Mouse (Mus musculus) left cerebral cortex, adult 2 months (tissue): ENCODE measurements around the gene Gm37419. TPM values are rescaled to one million over a fixed set of nuclear protein-coding genes. Genes with fewer than 3 reads are reported as not detected.

ENCODE experiments used
- DNase-seq, 2 experiments: peaks; one replicate each; pipeline ENCODE4 v3.0.0; 2021 to 2022; ENCODE audit warnings: low spot score in 2 of 2, mixed read lengths in 1 of 2; ENCODE audit errors: extremely low spot score in 1 of 2
- H3K27ac ChIP-seq: fragments of 200-600 bp; 2 replicates; pipeline ENCODE4 v1.8.1; 2022
- H3K4me3 ChIP-seq: fragments of 200-600 bp; 2 replicates; pipeline ENCODE4 v1.8.1; 2022
- CTCF ChIP-seq: fragments of 200-600 bp; IDR thresholded peaks from 2 replicates; pipeline ENCODE4 v1.8.1; 2022; ENCODE audit warnings: antibody characterized with exemption, mild to moderate bottlenecking, moderate library complexity
- intact Hi-C: fragments of 180-260 bp; cut with DNase I; formaldehyde crosslinking; loops from one replicate; pipeline ENCODE4 v1.15.1; 2025
- total RNA-seq, 2 experiments: library from RNA; stranded (reverse); gene quantifications; 2 replicates each; pipeline ENCODE4 v1.2.3; 2021

Gm37419 gene
- total RNA-seq, 2 experiments from 2014 or later: not detected

DNA sequence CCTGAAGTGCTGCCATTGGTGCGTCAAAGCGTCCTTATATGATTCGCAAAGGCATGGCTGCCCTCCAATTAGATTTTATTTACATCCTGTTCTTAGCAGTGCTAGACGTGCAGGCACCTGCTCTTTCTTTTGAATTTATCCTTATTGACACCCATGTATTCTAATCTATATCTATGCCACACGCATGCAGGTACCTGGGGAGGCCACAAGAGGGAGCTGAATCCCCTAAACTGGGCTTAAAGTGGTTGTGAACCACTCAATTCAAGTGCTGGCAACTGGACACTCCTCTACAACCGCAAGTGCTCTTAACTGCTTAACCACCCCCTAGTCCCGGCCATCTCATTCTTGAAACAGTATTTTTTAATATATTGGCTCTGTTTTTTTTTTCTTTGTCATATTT is 21.0 kb upstream of the Gm37419 start:
- no peak overlapping the region for H3K27ac ChIP-seq

DNA sequence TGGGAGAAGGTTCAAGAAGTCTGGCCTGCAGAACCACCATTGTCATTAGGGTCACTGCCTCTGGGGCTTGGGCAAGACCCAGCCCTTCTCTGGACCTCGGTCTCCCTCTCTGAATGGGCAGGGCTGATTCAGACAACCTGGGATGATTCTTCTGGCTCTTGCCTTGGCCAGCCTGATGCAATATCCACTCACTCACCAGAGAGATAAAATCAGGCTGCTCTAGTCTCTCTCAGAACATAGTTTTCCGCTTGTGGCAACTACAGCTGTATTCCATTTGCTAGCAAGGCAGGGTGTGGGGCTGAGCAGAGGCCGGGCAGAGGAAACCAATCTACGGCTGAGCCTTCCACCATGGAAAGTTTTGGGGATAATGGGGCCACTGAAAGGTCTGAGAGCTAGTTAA is 19.4 kb upstream of the Gm37419 start:
- DNase-seq: no peak
- H3K4me3 ChIP-seq: no peak overlapping the region
- TF ChIP-seq CTCF: no peak
- intact Hi-C loops: no loop called here
- no peak overlapping the region for H3K27ac ChIP-seq

More for the DNA sequence above, 21.0 kb upstream of the Gm37419 start:
- TF ChIP-seq CTCF: peak; percentile 47
- intact Hi-C loops: no loop called here
- no peak for DNase-seq
- no peak overlapping the region for H3K4me3 ChIP-seq

DNA sequence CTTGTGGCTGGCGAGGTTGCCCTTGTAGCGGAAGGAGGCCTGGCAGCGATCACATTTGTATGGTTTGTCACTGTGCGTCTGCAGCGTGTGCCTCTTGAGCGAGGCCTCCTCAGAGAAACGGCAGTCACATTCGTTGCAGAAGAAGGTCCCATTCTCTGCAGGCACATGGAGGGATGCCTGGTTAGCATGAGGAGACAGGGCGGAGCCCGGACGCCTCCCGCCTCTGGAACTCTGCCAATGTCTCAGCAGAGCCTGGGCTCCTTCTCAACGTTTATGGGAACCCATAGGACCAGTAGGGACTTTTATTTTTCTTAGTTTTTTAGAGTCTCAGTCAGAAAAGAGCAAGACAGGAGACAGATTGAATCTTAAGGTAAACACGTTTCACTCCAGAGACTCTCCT is 18.4 kb upstream of the Gm37419 start:
- intact Hi-C loops: no loop called here
- no peak for DNase-seq
- TF ChIP-seq CTCF: no peak
- H3K4me3 ChIP-seq: no peak overlapping the region
- no peak overlapping the region for H3K27ac ChIP-seq

DNA sequence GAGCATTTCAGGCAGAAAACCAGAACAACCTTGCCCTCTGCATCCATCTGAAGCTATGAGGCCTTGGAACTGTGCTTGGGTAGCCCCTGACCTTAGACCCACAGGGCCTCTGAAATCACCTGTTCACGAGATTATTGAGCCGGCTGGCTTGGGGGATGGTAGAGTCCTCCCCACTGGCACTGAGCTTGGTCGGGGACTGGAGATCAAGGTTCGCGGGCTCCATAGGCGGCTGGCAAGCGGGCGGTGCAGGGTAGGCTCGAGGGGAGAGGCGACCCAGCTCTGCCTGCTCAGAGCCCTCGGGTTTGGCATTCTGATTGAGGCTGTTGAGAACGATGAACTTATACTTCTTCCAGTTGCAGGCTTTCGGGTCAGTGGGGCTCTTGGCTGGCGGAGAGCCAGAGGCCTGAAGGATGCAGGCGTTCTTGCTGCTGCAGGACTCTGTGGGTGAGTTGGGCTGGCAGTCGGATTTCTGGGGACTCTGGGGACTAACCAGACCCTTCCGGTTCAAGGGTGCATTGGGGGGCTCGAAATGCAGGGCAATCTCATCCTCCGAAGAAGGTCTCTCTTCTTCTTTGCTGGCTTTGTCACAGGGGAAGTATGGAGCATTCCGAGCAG is 16.0 kb upstream of the Gm37419 start:
- intact Hi-C loops: no loop called here
- DNase-seq: no peak
- H3K4me3 ChIP-seq: no peak overlapping the region
- H3K27ac ChIP-seq: no peak overlapping the region
- TF ChIP-seq CTCF: no peak

DNA sequence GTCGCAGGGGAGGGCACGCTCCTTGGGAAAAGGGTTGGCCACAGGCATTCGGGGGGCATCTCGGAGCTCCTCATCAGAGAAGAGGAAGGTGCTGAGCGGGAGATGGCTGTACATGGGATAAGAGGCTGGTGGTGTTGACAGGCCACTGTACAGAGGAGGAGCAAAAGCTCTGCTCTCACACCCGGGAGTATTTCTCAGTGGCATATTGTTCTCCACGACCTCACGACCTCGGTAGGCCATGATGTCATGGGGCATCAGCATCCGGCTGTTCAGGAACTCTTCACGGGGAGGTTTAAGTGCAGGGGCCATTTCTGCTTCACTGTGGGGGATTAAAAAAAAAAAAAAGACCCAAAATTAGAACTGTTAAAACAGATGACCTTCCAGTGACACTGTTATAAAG is 15.4 kb upstream of the Gm37419 start:
- no peak for TF ChIP-seq CTCF
- intact Hi-C loops: no loop called here
- H3K4me3 ChIP-seq: no peak overlapping the region
- H3K27ac ChIP-seq: no peak overlapping the region
- no peak for DNase-seq

DNA sequence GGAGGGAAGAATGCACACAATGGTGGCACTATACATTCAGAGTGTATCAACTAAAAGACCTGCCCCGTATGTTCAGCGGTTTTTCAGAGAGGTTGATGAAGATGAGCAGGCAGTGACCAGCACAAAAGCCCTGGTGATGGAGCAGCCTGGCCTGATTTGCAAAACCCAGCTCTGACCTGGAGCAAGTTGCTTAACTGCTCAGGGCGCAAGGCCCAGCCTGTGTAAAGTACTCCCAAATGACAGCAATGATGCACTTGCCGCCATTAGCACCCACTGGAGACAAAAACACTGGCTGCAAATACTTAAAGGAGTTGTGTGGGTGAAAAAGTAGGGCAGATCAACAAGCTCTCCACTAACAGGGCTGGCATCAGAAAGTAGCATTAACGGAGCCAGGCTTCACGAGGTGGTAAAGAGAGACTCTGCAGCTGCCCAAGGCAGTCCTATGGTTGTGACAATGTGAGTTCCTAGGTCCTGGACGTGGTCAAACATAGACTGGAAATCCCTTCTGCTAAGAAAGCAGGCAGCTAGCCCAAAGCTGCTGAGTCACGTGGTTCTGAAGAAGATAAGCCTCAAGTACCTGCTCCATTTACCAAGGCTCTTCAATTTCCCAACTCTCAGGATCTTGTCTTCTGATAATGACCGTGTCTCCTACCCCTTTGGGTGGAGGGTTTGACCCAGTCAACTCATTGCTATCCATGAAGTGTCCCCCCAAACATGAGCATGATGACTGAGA is 14.5 kb upstream of the Gm37419 start:
- no peak overlapping the region for H3K4me3 ChIP-seq
- H3K27ac ChIP-seq: no peak overlapping the region
- DNase-seq: no peak
- no peak for TF ChIP-seq CTCF
- intact Hi-C loops: no loop called here

DNA sequence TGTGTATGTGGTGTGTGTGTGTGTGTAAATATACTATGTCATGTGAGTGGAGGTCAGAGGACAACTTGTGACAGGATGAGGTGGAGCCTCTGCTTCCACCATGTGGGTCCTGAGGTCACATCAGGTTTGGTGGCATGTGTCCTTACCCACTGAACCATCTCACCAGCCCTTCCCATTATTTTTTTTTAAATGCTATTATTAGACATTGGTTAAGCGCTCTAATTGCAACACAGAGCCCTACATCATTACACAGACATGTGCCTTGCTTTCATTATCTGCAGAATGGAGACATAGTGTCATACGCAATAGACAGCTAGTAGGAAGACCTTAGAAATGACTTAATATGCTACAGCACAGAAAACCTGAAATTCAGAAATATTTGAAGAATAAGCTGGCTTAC is 12.1 kb upstream of the Gm37419 start:
- no peak for DNase-seq
- Histone ChIP-seq H3K4me3 (no peak overlapping the region), H3K27ac (no peak overlapping the region)
- TF ChIP-seq CTCF: no peak
- intact Hi-C loops: no loop called here

DNA sequence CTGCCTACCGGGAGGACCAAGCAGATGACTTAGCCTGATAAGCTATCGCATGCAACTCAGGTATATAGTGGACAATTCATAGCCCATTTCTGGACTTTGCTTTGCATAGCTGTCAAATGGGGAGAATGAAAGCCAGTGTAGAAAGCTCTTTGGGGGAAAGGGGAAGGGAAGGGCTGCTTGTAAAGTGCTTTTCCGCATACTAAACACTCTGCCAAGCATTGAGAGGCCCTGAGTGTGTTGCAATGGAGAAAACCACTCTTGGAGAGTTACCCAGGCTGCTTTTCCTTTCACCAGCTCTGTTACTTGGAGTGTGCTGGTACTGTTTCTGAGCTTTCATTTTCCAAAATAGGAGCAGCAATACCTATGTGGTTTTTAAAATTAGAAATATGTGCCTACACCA is 10.6 kb upstream of the Gm37419 start:
- no peak overlapping the region for H3K27ac ChIP-seq
- no peak for TF ChIP-seq CTCF
- no peak for DNase-seq
- H3K4me3 ChIP-seq: no peak overlapping the region
- intact Hi-C loops: no loop called here

DNA sequence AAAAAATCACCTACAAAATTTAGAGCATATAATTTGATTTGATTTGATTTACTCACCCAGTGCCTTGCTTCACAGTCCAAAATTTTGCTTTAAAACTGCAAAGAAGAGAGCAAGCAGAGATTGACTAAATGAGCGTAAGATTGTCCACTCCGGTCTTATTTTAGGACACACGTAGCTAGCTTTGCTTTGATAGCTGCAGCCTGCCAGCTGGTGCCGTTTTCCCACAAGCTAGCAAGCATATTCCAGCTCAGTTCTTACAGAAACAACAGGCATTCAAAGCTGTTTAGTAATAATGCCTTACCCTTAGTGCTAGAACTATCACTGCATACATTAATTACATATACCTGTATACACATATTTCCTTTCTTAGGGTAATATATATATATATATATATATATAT is 9.8 kb upstream of the Gm37419 start:
- intact Hi-C loops: no loop called here
- no peak overlapping the region for H3K27ac ChIP-seq
- TF ChIP-seq CTCF: no peak
- no peak overlapping the region for H3K4me3 ChIP-seq
- DNase-seq: no peak

DNA sequence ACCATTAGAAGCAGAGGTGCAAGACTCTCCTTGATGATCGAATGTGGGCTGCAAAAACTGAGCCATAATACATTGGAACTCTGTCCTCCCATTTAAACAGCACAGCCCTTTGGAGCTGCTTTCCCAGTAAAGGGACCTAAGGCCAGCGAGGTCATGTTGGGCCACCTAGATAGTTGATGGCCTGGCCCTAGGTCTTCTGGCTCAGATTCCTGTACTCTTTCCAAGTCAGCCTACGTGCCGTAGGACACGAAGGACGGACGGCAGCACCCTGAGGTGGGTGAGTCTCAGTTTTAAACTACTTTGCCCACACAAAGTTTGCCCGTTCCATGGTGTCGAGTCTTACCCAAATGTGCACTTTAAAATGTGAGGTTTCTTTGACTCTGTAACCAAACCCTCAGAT is 8.8 kb upstream of the Gm37419 start:
- peak overlapping the region; percentile 5; the same call in 1 of the 2 replicates for H3K27ac ChIP-seq
- intact Hi-C loops: no loop called here
- no peak overlapping the region for H3K4me3 ChIP-seq
- no peak for TF ChIP-seq CTCF
- DNase-seq: no peak

DNA sequence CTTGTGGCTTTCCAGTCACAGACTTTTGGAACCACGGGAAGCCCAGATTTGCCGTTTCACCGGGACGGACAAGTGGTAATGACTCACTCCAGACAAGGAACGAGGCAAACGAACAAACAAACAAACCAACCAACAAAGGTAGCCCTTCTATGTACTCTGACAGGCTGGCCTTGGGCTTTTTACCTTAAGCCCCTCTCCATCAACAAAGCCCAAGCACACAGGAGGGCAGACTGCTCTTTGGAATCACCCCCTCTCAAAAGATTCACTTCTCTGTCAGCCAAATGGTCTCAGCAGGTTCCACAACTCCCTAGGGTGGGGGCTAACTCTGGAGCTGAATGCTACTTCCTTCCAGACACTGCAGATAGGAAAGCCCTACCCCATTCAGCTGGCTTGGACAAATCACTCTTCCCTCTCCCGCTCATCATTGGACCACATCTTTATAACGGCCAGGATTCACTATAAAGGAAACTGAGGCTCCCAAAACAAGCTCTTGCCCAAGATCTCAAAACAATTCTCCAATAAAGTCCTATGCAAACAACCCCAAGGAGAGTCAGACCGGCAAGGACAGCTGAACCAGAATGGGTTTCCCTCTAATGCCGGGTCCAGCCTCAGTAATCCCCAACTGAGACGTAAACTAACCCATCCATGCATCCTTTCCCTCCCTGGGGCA is 7.9 kb upstream of the Gm37419 start:
- no peak for TF ChIP-seq CTCF
- Histone ChIP-seq H3K27ac (peak overlapping the region; percentile 20; the same call in 1 of the 2 replicates), H3K4me3 (peak overlapping the region; percentile 9; the same call in 1 of the 2 replicates)
- intact Hi-C loops: loop anchor here (5.0 kb wide), 2 partner anchors 982 to 1982 kb away; no protein-coding TSS in a partner anchor
- DNase-seq: no peak

DNA sequence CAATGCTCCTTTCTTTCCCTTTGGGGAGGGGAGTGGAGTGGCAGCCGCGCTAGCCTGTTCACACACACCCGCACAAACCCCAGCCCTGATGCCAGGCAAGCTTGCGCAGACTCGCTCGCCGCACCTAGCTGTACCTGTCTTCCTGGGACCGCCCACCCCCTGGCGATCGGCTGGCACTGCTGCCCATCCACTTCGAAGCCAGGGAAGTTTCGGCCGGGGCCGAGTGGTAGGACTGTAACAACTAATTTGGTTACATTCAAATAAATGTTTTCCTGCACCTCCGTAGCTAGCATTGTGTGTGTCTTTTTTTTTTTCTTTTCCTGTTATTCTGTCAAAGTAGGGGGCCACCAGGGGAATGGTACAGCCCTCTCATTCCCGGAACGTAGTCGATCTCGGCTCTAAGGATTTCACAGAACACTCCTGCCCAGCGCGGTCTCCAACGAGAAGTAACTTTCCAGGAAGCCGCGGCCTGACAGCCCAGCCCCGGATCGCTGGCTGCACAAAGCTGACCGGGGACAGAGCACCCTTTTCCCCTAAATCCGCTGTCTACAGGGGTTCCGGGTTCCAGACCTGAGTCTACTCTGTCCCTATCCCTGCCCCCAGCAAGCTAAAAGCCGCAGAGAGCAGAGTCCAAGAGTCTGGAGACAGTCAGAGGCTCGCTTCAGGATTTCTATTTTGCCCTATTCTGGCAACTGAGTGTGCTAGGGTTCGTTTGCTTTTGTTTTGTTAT is 7.1 kb upstream of the Gm37419 start:
- Histone ChIP-seq H3K4me3 (peak overlapping the region; percentile 9), H3K27ac (peak overlapping the region; percentile 44; the same call in 1 of the 2 replicates)
- intact Hi-C loops: loop anchor here (5.0 kb wide), 2 partner anchors 981 to 1981 kb away; no protein-coding TSS in a partner anchor
- no peak for DNase-seq
- TF ChIP-seq CTCF: no peak
